Mouse (Mus musculus) G1E (cell line): Measurements from ENCODE around the gene Rbbp4. TPM values are rescaled to one million over a fixed set of nuclear protein-coding genes. Genes with fewer than 3 reads are reported as not detected.

Source experiments
- ATAC-seq: 2 replicates; pipeline ENCODE4 v1.8.0; 2016; ENCODE audit warnings: mild to moderate bottlenecking; ENCODE audit not compliant: insufficient number of reproducible peaks, poor library complexity, low FRiP score, severe bottlenecking; ENCODE audit errors: extremely low read depth
- DNase-seq: peaks from one replicate; pipeline ENCODE4 v3.0.0; 2012; ENCODE audit warnings: low spot score
- H3K27me3 ChIP-seq: 2 replicates; pipeline ENCODE4 v1.6.1; 2012; ENCODE audit warnings: mild to moderate bottlenecking, low read length, inconsistent platforms; ENCODE audit not compliant: insufficient read depth
- H3K36me3 ChIP-seq: replicated peaks from 2 replicates; pipeline ENCODE3; 2012; ENCODE audit warnings: mild to moderate bottlenecking, inconsistent platforms
- H3K4me1 ChIP-seq: 2 replicates; pipeline ENCODE4 v1.6.1; 2012; ENCODE audit warnings: low read depth, low read length, inconsistent platforms, mixed read lengths; ENCODE audit not compliant: insufficient read depth
- H3K4me3 ChIP-seq: 2 replicates; pipeline ENCODE4 v1.5.1; 2012; ENCODE audit warnings: low read depth, mild to moderate bottlenecking, inconsistent platforms, low read length, moderate library complexity, mixed read lengths
- H3K9me3 ChIP-seq: replicated peaks from 2 replicates; pipeline ENCODE4 v1.6.1; 2012; ENCODE audit warnings: inconsistent platforms
- CTCF ChIP-seq: IDR thresholded peaks from 2 replicates; pipeline ENCODE4 v1.5.1; 2012; ENCODE audit warnings: low read depth, low read length, inconsistent platforms, mixed read lengths
- GATA1 ChIP-seq: IDR thresholded peaks from 2 replicates; pipeline ENCODE4 v1.6.1; 2012; ENCODE audit warnings: borderline replicate concordance, low read length, inconsistent platforms, mixed read lengths
- GATA2 ChIP-seq: IDR thresholded peaks from 2 replicates; pipeline ENCODE4 v1.6.1; 2012; ENCODE audit warnings: low read depth, low read length, inconsistent platforms, borderline replicate concordance
- POLR2AphosphoS5 ChIP-seq: IDR thresholded peaks from 2 replicates; pipeline ENCODE4 v1.6.1; 2012; ENCODE audit warnings: low read depth, low read length, inconsistent platforms; ENCODE audit not compliant: insufficient replicate concordance
- TAL1 ChIP-seq: conservative IDR thresholded peaks from 2 replicates; pipeline ENCODE4 v1.6.1; 2012; ENCODE audit warnings: low read depth, low read length, inconsistent platforms, mixed read lengths
- polyA plus RNA-seq: library from polyadenylated mRNA; stranded (reverse); fragments of >175 nt; gene quantifications from 2 replicates; pipeline ENCODE4 v1.2.3, GENCODE M21; 2012
- total RNA-seq, 2 experiments: library from RNA; stranded (forward) in 1 of 2; stranded (reverse) in 1 of 2; fragments of 200-1000 nt in 1 of 2; fragments of >200 nt in 1 of 2; fragmentation: Nextera tagmentation in 1 of 2; gene quantifications; 2 replicates each; pipeline ENCODE4 v1.2.3; 2014 to 2017

Gene Rbbp4
- total and polyA plus RNA-seq, 3 experiments, result 74.1 to 223 (median 127) TPM

DNA sequence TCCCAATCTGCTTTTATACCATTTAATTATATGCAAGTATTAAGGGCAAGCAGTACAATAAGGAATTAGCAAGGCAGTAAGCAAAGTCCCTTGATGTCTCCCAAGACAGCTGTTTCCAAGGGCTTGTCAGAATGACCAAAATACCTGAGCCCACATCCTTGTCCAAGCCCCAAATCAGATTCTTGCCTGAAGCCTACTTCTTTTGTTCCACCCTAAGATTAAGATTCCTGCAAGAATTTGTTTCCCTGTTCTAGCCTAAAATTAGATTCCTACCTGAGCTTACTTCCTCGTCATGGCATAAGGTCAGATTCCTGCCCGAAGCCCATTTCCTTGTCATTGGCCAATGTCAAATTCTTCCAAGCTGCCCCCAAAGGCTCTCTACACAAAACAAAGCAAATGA is 50.5 kb downstream of the Rbbp4 start:
- H3K36me3 ChIP-seq, result no peaks in the 10 kb centered on the region
- H3K9me3 ChIP-seq, result no peaks in the 10 kb centered on the region; the same call in 1 of the 2 replicates
- no peak for DNase-seq
- H3K4me3 ChIP-seq, result no peak overlapping the region
- no peak for ATAC-seq
- peaks cover 34% of the 10 kb centered on the region for H3K4me1 ChIP-seq
- no peak for TF ChIP-seq GATA1
- TF ChIP-seq CTCF, result no peak
- no peak for TF ChIP-seq GATA2
- TF ChIP-seq POLR2AphosphoS5, result no peak
- no peak for TF ChIP-seq TAL1
- H3K27me3 ChIP-seq, result peaks cover 31% of the 10 kb centered on the region

DNA sequence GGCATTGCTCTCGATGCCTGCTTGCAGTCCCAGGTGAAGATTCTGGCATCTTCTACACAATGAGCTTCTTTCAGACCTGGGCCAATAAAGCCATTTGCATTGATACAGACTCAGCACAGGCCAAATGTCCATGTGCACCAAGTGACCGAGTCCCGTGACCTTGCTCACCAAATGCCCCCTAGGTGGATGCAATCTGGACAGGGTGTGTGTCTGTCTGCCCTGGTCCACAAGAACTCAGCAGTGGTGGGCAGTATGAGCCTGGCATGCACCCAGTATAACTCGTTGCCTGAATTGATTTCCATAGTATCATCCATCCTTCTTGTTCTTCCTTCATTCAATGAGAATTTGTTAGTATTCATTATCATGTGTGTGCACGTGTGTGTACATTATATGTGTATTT is 51.9 kb downstream of the Rbbp4 start:
- TF ChIP-seq POLR2AphosphoS5 (no peak), GATA2 (no peak), GATA1 (no peak), TAL1 (no peak)
- Histone ChIP-seq H3K36me3 (no peaks in the 10 kb centered on the region), H3K9me3 (no peaks in the 10 kb centered on the region), H3K4me3 (no peak overlapping the region), H3K4me1 (peaks cover 29% of the 10 kb centered on the region), H3K27me3 (peaks cover 30% of the 10 kb centered on the region)
- DNase-seq (no peak), ATAC-seq (no peak)

GRCm38 (mm10) chr4:129282786-129283185 is 52.4 kb downstream of the Rbbp4 start:
- DNase-seq, result no peak
- peaks cover 30% of the 10 kb centered on the region for H3K27me3 ChIP-seq
- no peak overlapping the region for H3K4me3 ChIP-seq
- H3K9me3 ChIP-seq, result no peaks in the 10 kb centered on the region
- H3K36me3 ChIP-seq, result no peaks in the 10 kb centered on the region
- ATAC-seq, result no peak
- TF ChIP-seq TAL1 (no peak), POLR2AphosphoS5 (no peak), CTCF (no peak), GATA1 (no peak), GATA2 (no peak)
- peaks cover 28% of the 10 kb centered on the region for H3K4me1 ChIP-seq

- Histone ChIP-seq H3K4me3 (no peak overlapping the region; the same call in 1 of the 2 replicates), H3K4me1 (peaks cover 46% of the 10 kb centered on the region), H3K27me3 (no peaks in the 10 kb centered on the region), H3K9me3 (no peaks in the 10 kb centered on the region), H3K36me3 (no peaks in the 10 kb centered on the region)
- TF ChIP-seq CTCF (peak; percentile 94), POLR2AphosphoS5 (no peak)
- DNase-seq (peak; percentile 68), ATAC-seq (peak; percentile 73)
Observed at GRCm38 (mm10) chr4:129276453-129276865, 58.7 kb downstream of the Rbbp4 start.

DNA sequence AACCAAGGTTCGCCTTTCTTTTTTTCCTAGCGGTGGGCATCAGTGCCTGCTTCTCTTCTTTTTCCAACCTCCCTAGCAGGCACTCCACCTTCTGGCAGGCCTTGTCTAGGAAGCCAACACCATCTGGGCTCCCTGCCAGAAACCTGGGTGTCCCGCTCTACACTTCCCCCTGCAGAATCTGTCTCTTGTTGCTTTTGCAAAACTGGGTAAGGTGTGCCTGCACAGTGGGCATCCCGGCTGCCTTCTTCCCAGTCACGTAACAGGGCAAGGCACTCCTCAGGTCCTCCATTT is 62.5 kb downstream of the Rbbp4 start:
- TF ChIP-seq TAL1 (no peak), POLR2AphosphoS5 (no peak), GATA1 (no peak), CTCF (no peak), GATA2 (no peak)
- no peak for DNase-seq
- Histone ChIP-seq H3K9me3 (no peaks in the 10 kb centered on the region), H3K27me3 (no peaks in the 10 kb centered on the region), H3K4me3 (no peak overlapping the region), H3K36me3 (no peaks in the 10 kb centered on the region), H3K4me1 (peaks cover 63% of the 10 kb centered on the region)
- no peak for ATAC-seq

DNA sequence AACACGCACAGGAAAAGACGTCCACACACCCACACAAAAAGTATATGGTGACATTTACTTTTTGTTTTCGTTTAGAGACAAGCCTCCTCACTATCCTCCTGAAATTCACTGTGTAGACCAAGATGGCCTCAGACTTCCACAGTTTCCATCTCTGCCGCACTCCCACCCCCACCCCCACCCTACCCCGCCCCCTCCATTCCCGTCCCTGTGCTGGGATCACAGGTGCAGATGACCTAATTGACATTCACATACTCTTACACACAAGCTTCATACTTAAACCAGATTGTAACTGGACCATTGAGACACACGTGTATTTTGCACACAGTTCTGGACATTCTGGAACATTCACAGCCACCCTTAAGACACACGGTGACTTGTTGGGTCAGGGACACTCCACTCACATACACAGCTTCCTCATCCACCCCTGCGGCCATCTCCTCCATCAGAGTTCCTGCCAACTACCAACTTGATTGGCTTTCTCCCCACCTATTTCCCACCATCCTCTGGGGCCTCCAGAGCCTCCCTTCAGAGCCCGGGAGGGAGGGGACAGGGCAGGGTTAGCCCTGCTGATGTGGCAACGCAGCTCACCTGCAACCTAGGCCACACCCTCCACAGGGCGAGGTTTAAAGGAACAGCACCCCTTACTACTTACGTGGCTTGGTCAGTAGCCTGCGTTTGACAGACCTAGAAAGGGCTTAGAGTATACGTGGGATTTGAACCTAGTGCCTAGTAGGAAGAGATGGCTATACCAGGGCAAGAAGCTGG is 63.0 kb downstream of the Rbbp4 start:
- no peaks in the 10 kb centered on the region for H3K9me3 ChIP-seq
- no peaks in the 10 kb centered on the region for H3K27me3 ChIP-seq
- ATAC-seq (no peak), DNase-seq (no peak)
- H3K36me3 ChIP-seq, result no peaks in the 10 kb centered on the region
- peaks cover 64% of the 10 kb centered on the region for H3K4me1 ChIP-seq
- no peak overlapping the region; the same call in 1 of the 2 replicates for H3K4me3 ChIP-seq
- no peak for TF ChIP-seq CTCF
- no peak for TF ChIP-seq GATA2
- TF ChIP-seq GATA1, result no peak
- TF ChIP-seq TAL1, result no peak
- no peak for TF ChIP-seq POLR2AphosphoS5

DNA sequence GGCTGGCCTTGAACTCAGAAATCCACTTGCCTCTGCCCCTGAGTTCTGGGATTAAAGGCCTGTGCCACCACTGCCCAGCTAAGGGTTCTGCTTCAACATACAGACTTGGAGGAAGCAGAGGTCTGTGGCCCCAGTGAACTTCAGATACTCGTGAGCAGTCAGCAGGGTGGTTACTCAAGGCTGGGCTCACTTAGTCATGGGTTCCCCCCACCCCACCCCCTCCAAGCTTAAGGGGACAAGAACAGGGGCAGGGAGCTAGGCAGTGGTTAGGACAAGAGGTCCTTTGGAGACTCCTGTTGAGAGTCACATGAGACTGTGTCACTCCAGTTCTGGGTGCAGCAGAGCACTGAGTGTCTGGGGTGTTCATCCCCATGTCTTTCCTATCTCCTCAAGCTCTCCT is 66.5 kb downstream of the Rbbp4 start:
- Histone ChIP-seq H3K27me3 (no peaks in the 10 kb centered on the region), H3K9me3 (no peaks in the 10 kb centered on the region), H3K4me1 (peaks cover 66% of the 10 kb centered on the region), H3K36me3 (no peaks in the 10 kb centered on the region), H3K4me3 (no peak overlapping the region)
- TF ChIP-seq TAL1, result no peak
- no peak for TF ChIP-seq GATA2
- TF ChIP-seq POLR2AphosphoS5, result no peak
- no peak for TF ChIP-seq GATA1
- TF ChIP-seq CTCF, result no peak
- no peak for ATAC-seq
- DNase-seq, result no peak
